Mouse (Mus musculus): ENCODE data around the gene Cdan1. TPM values are rescaled to one million over a fixed set of nuclear protein-coding genes. Genes with fewer than 3 reads are reported as not detected.

The Cdan1 gene
- total RNA-seq, 1 experiment from 2014 or later = 15.8 TPM

Other genes starting within 250 kb of the Cdan1 start
- 13.5 and 14.3 TPM in 2 replicates for gene Haus2, start 240.7 kb downstream of the Cdan1 start, total RNA-seq (2021)
- gene Lrrc57, start 240.6 kb downstream of the Cdan1 start, total RNA-seq (2021) = 13.5 and 15.4 TPM in 2 replicates
- 14.0 and 14.4 TPM in 2 replicates for gene Stard9, start 221.0 kb downstream of the Cdan1 start, total RNA-seq (2021)
- gene Ttbk2, start 476 bp upstream of the Cdan1 start, total RNA-seq (2021) = 11.3 and 11.7 TPM in 2 replicates
- gene Ubr1, start 120.6 kb upstream of the Cdan1 start, total RNA-seq (2021) = 32.0 and 35.0 TPM in 2 replicates
- gene Tmem62, start 126.9 kb upstream of the Cdan1 start, total RNA-seq (2021) = 8.1 and 11.2 TPM in 2 replicates
- 39.3 and 48.9 TPM in 2 replicates for gene Ccndbp1, start 158.3 kb upstream of the Cdan1 start, total RNA-seq (2021)
- gene Epb42, start 186.9 kb upstream of the Cdan1 start, total RNA-seq (2021) = 2.0 and 10.3 TPM in 2 replicates
- gene Tgm5, start 235.7 kb upstream of the Cdan1 start, total RNA-seq (2021) = not detected in 2 replicates

All from adrenal gland, postnatal 14 days (tissue).